8 mouse cellular contexts compared by ENCODE assay signal in the genomic region with DNA sequence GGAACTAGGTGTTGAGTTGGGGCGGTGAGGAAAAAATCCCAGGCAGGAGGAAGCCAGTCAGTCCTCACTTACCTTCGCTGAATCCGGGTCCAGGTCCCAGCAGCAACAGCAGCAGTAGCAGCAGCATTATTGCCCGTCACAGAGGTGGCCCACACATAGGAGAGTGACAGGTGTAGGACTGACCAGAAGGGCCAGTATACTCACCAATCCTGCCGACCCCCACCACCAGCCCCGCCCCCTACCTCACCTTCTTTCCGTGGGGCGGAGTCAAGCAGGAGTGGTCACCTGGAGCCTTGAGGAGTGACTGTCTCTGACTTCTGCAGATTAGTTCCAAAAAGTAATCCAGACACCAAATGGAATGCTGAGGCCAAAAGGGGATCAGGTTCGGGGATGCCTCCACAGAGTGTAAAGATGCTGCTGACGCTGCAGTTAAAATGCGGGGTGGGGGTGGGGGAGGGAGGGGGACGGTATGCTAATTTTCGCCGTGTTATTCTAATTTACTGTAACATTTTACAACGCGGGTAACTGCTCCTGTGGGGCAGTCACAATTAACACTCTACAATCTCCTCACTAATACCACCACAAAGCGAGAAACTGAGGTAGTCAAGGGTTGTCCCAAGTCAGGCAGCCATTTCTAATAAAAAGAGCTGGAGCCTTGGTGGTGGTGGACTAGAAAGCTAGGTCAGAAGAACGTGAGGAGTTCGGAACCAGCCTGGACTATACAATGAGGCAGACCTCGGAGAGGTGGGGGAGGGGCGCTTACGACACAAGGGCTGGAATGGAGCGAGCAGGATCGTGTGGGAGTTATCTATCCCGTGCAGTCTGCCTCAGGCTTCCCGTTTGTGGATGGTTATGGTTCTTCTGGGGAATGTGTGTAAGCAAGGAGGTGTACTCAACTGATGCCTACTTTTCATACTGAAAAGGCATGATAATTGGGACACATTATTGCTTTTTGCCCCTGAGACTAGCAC. TPM values are rescaled to one million over a fixed set of nuclear protein-coding genes. Genes with fewer than 3 reads are reported as not detected.
A peak's percentile ranks its signal among the peaks of the same experiment; 100 is the strongest.
DNase-seq lines count a peak whose midpoint lies in the region; ATAC-seq and TF ChIP-seq lines count a peak whose summit lies in the region.
"Had no signal": no experiment of that assay in that cellular context is flagged by ENCODE, and none has a peak within 500 bp of the region (broad histone marks: within the 10 kb centered on the region; RNA-seq: fewer than 3 reads in every experiment).

A gene (minus strand): TSS at position 699 of the 971 bp plus-strand sequence.

- H3K4me1 ChIP-seq in ES-Bruce4 (ENCODE audit: control insufficient read depth, insufficient read depth, low read length) (peaks cover 4% of the 10 kb centered on the region), MEL (ENCODE audit: control insufficient read depth in 1 of 2, insufficient read depth in 2 of 2, low read length in 2 of 2) (peaks cover 2 to 4% of the 10 kb centered on the region in 2 experiments; a peak in 2 of 4 replicates)
- H3K4me1 ChIP-seq in hindbrain, embryonic 10.5 days (replicated peaks) = peaks cover 9% of the 10 kb centered on the region

- 14% methylated on average over 26 of the region's 26 CpGs for WGBS in hindbrain, embryonic 10.5 days

- H3K36me3 ChIP-seq in ES-Bruce4 (ENCODE audit: control insufficient read depth, insufficient read depth, low read length, poor library complexity, severe bottlenecking) (no peaks in the 10 kb centered on the region), MEL (ENCODE audit: control insufficient read depth in 1 of 2, insufficient read depth in 2 of 2, low read length in 2 of 2) (peaks cover 0 to 2% of the 10 kb centered on the region in 2 experiments; a peak in 1 of 4 replicates)
- no peaks in the 10 kb centered on the region for H3K36me3 ChIP-seq in hindbrain, embryonic 10.5 days

- H3K27me3 ChIP-seq in ES-Bruce4 (ENCODE audit: control insufficient read depth, insufficient read depth, low read length, poor library complexity, severe bottlenecking) = no peaks in the 10 kb centered on the region
- no peaks in the 10 kb centered on the region; a peak in 1 of 4 replicates for H3K27me3 ChIP-seq in MEL (ENCODE audit: control insufficient read depth in 1 of 2, insufficient read depth in 2 of 2, low read length in 2 of 2)
- no peaks in the 10 kb centered on the region; the same call in 1 of the 2 replicates for H3K27me3 ChIP-seq in hindbrain, embryonic 10.5 days (ENCODE audit: insufficient read depth, poor library complexity, severe bottlenecking)

- peak; percentile 28 for DNase-seq in MEL (ENCODE audit: low read depth, low spot score)
- no peak for DNase-seq in hindbrain, embryonic 10.5 days (ENCODE audit: low spot score)
- no peak for DNase-seq in cerebellum, postnatal 4 days (ENCODE audit: low spot score in 2 of 2)
- no peak for DNase-seq in left cerebral cortex, postnatal 36 days (ENCODE audit: low spot score in 2 of 2)
- no peak for DNase-seq in gastrocnemius, postnatal 25 days

- intact Hi-C loops in left cerebral cortex, postnatal 36 days (cut with DNase I) = no loop called here

- TF ChIP-seq EP300 in ES-Bruce4 (IDR thresholded peaks at IDR 0.05; ENCODE audit: insufficient read depth, low read depth, low read length) = 0 out of 2 replicates have a peak, but pooled peaks have one; percentile 11
- 0 out of 4 replicates have a peak, but pooled peaks of 1 of the 2 experiments have one; percentile 28 for TF ChIP-seq EP300 in MEL (IDR thresholded peaks at IDR 0.05; ENCODE audit: low read depth in 1 of 2, low read length in 2 of 2)

- peak within 1 kb of the TSS; percentile 61 for H3K9ac ChIP-seq in ES-Bruce4 (ENCODE audit: low read depth, poor library complexity, severe bottlenecking)
- H3K9ac ChIP-seq in MEL (ENCODE audit: control insufficient read depth, low read depth, low read length, poor library complexity, severe bottlenecking) = no peak within 1 kb of the TSS

- no peak for TF ChIP-seq RAD21 in MEL (IDR thresholded peaks at IDR 0.05; ENCODE audit: low read depth, low read length)

- no peak for TF ChIP-seq POLR2A in ES-Bruce4 (IDR thresholded peaks at IDR 0.05; ENCODE audit: insufficient read depth, low read length)
- TF ChIP-seq POLR2A in MEL (IDR thresholded peaks at IDR 0.05; ENCODE audit: control insufficient read depth in 1 of 2, insufficient read depth in 1 of 2, low read depth in 1 of 2, low read length in 2 of 2, poor library complexity in 1 of 2) = no peak

- no peaks in the 10 kb centered on the region for H3K9me3 ChIP-seq in ES-Bruce4 (replicated peaks; ENCODE audit: control insufficient read depth, insufficient read depth, low read length, poor library complexity, severe bottlenecking)
- no peaks in the 10 kb centered on the region for H3K9me3 ChIP-seq in MEL (replicated peaks; ENCODE audit: insufficient read depth, low read length)
- no peaks in the 10 kb centered on the region for H3K9me3 ChIP-seq in hindbrain, embryonic 10.5 days

- peak within 1 kb of the TSS; percentile 66 for H3K27ac ChIP-seq in ES-Bruce4 (ENCODE audit: insufficient read depth, low read length)
- no peak within 1 kb of the TSS for H3K27ac ChIP-seq in MEL (ENCODE audit: control insufficient read depth, low read depth, low read length)
- no peak within 1 kb of the TSS for H3K27ac ChIP-seq in hindbrain, embryonic 10.5 days

- H3K79me2 ChIP-seq in MEL (ENCODE audit: control insufficient read depth, insufficient read depth, low read length, poor library complexity) = no peaks in the 10 kb centered on the region

- ATAC-seq in megakaryocyte-erythroid progenitor cell, adult 5-6 weeks (replicated peaks; ENCODE audit: low FRiP score, low TSS enrichment, poor library complexity, severe bottlenecking) = peak; percentile 49; the same call in 1 of the 2 replicates

- H3K4me3 ChIP-seq in ES-Bruce4 (ENCODE audit: low read depth, low read length) (peak within 1 kb of the TSS; percentile 19), MEL (ENCODE audit: control insufficient read depth in 1 of 2, insufficient read depth in 1 of 2, low read depth in 2 of 2, low read length in 2 of 2) (peak within 1 kb of the TSS in 1 of 2 experiments; percentile 19; a peak in 1 of 4 replicates)
- peak within 1 kb of the TSS; percentile 32 for H3K4me3 ChIP-seq in hindbrain, embryonic 10.5 days

- TF ChIP-seq CTCF in ES-Bruce4 (IDR thresholded peaks at IDR 0.05; ENCODE audit: low read depth, low read length) (no peak), MEL (IDR thresholded peaks at IDR 0.05 in 2 of 3, conservative IDR thresholded peaks at IDR 0.05 in 1 of 3; ENCODE audit: control insufficient read depth in 1 of 3, insufficient read depth in 1 of 3, low read depth in 2 of 3, low read length in 3 of 3, poor library complexity in 1 of 3, severe bottlenecking in 1 of 3) (no peak)

TF ChIP-seq in MEL, 35 proteins besides CTCF, POLR2A, EP300 and RAD21:
- TF ChIP-seq TBP (IDR thresholded peaks at IDR 0.05; ENCODE audit: low read depth, low read length) = no peak
- no peak for TF ChIP-seq ZNF384 (IDR thresholded peaks at IDR 0.05; ENCODE audit: low read depth, low read length)
- TF ChIP-seq GATA1 (IDR thresholded peaks at IDR 0.05; ENCODE audit: low read depth, low read length) = peak; percentile 35; the same call in 1 of the 2 replicates
- 0 out of 2 replicates have a peak, but pooled peaks have one; percentile 14 for TF ChIP-seq TCF12 (IDR thresholded peaks at IDR 0.05; ENCODE audit: low read depth, low read length)
- TF ChIP-seq TAL1 (IDR thresholded peaks at IDR 0.05; ENCODE audit: low read length) = peak; percentile 61
- no peak for TF ChIP-seq MAZ (IDR thresholded peaks at IDR 0.05; ENCODE audit: low read depth, low read length)
- no peak for TF ChIP-seq MYC (IDR thresholded peaks at IDR 0.05; ENCODE audit: low read depth, low read length)
- TF ChIP-seq SMC3 (IDR thresholded peaks at IDR 0.05; ENCODE audit: low read depth, low read length) = no peak

RNA-seq across cellular contexts. Expression of the gene that starts here (rescaled TPM):
- 7.8 and 11.8 TPM in 2 replicates for polyA plus RNA-seq in ES-Bruce4 (2011; ENCODE audit: insufficient read depth, insufficient read length, low read depth, missing spikeins)
- total RNA-seq in MEL (2012; rRNA removed) = not detected in 2 replicates
- polyA plus RNA-seq in MEL (2012; ENCODE audit: insufficient read depth in 1 of 2, insufficient read length in 2 of 2, low read depth in 1 of 2, low replicate concordance in 2 of 2, missing spikeins in 1 of 2) = not detected
- polyA plus RNA-seq in hindbrain, embryonic 10.5 days (2016; fragmentation: Nextera tagmentation; extraction: Ambion mirVana) = 0.27 and 0.51 TPM in 2 replicates
- not detected in 2 replicates for total RNA-seq in megakaryocyte-erythroid progenitor cell, adult 5-6 weeks (2014; fragmentation: Nextera tagmentation)
- total RNA-seq in megakaryocyte-erythroid progenitor cell, adult 5-6 weeks (2017) = not detected in 2 replicates
- total RNA-seq in left cerebral cortex, postnatal 36 days (2021) = not detected
- total RNA-seq in gastrocnemius, postnatal 25 days (2021) = not detected
- polyA plus RNA-seq: cortical plate, adult 2 months had no signal

Comparison
In these comparisons a context has a peak if more than half of its experiments do, and no peak if none do; other contexts are left out.
1. Peak in DNase-seq in MEL; RNA of the gene not detected or under 1 TPM.
2. Peak in ATAC-seq in megakaryocyte-erythroid progenitor cell, adult 5-6 weeks; RNA of the gene not detected or under 1 TPM.